15 mouse cellular contexts compared by ENCODE assay signal in genomic region chr3:90589390-90589789, GRCm38 (mm10). TPM values are rescaled to one million over a fixed set of nuclear protein-coding genes. Genes with fewer than 3 reads are reported as not detected.
DNase-seq lines count a peak whose midpoint lies in the region; ATAC-seq and TF ChIP-seq lines count a peak whose summit lies in the region.
"Had no signal": no experiment of that assay in that cellular context is flagged by ENCODE, and none has a peak within 500 bp of the region (broad histone marks: within the 10 kb centered on the region; RNA-seq: fewer than 3 reads in every experiment).

No protein-coding gene starts in this region.

- no peak overlapping the region for H3ac ChIP-seq in C2C12 (ENCODE audit: control insufficient read depth, insufficient read length, low read depth)

- no peaks in the 10 kb centered on the region for H3K79me2 ChIP-seq in C2C12 (ENCODE audit: control insufficient read depth, insufficient read depth)

- no peak overlapping the region for H3K4me3 ChIP-seq in gastrocnemius, adult 2 months
- no peak overlapping the region for H3K4me3 ChIP-seq in C2C12 (ENCODE audit: insufficient read depth, poor library complexity, severe bottlenecking)
- H3K4me3 ChIP-seq in stomach, embryonic 15.5 days (replicated peaks): no peak overlapping the region
- H3K4me3 ChIP-seq in forebrain, embryonic 13.5 days: no peak overlapping the region

- peak; percentile 54 to 61 for ATAC-seq in hematopoietic stem cell, adult 5-6 weeks (replicated peaks in 1 of 2; ENCODE audit: insufficient read depth in 1 of 2, low FRiP score in 2 of 2, low TSS enrichment in 1 of 2, low read depth in 1 of 2, poor library complexity in 2 of 2, severe bottlenecking in 2 of 2)
- ATAC-seq in stomach, embryonic 15.5 days (ENCODE audit: insufficient read depth, low FRiP score, low read depth): no peak
- no peak for ATAC-seq in forebrain, embryonic 13.5 days
- ATAC-seq in monocyte, adult 5-6 weeks (replicated peaks; ENCODE audit: insufficient number of reproducible peaks, low FRiP score, low TSS enrichment, poor library complexity, severe bottlenecking): no peak

- DNase-seq in gastrocnemius, adult 2 months: no peak
- no peak for DNase-seq in gastrocnemius, postnatal 10 days
- no peak for DNase-seq in left cerebral cortex, postnatal 25 days (ENCODE audit: low spot score in 2 of 2)
- DNase-seq: gastrocnemius, postnatal 25 days; heart, postnatal 36 days; left cerebral cortex, postnatal 4 days; lung, postnatal 10 days had no signal

- H3K4me1 ChIP-seq in stomach, embryonic 15.5 days: peaks cover 25% of the 10 kb centered on the region
- no peaks in the 10 kb centered on the region for H3K4me1 ChIP-seq in forebrain, embryonic 13.5 days

- no peak overlapping the region for H3K4me2 ChIP-seq in stomach, embryonic 15.5 days
- H3K4me2 ChIP-seq in forebrain, embryonic 13.5 days: no peak overlapping the region

- H3K27ac ChIP-seq in gastrocnemius, adult 2 months: peak overlapping the region; percentile 53
- peak overlapping the region; percentile 57; the same call in 1 of the 2 replicates for H3K27ac ChIP-seq in stomach, embryonic 15.5 days
- no peak overlapping the region for H3K27ac ChIP-seq in forebrain, embryonic 13.5 days

- no peaks in the 10 kb centered on the region for H3K79me3 ChIP-seq in C2C12 (ENCODE audit: low read depth)

- H3K9me3 ChIP-seq in stomach, embryonic 15.5 days: no peaks in the 10 kb centered on the region
- H3K9me3 ChIP-seq in forebrain, embryonic 13.5 days (replicated peaks): 0 out of 2 replicates have a peak, but pooled peaks cover 4% of the 10 kb centered on the region

- H3K27me3 ChIP-seq in C2C12 (ENCODE audit: control insufficient read depth, insufficient read depth, insufficient read length): no peaks in the 10 kb centered on the region
- H3K27me3 ChIP-seq in stomach, embryonic 15.5 days (replicated peaks): no peaks in the 10 kb centered on the region
- no peaks in the 10 kb centered on the region for H3K27me3 ChIP-seq in forebrain, embryonic 13.5 days

- no peaks in the 10 kb centered on the region for H3K36me3 ChIP-seq in C2C12 (ENCODE audit: control insufficient read depth, insufficient read depth)
- no peaks in the 10 kb centered on the region for H3K36me3 ChIP-seq in stomach, embryonic 15.5 days
- no peaks in the 10 kb centered on the region for H3K36me3 ChIP-seq in forebrain, embryonic 13.5 days (ENCODE audit: poor library complexity, severe bottlenecking)

- no peak overlapping the region for H3K9ac ChIP-seq in stomach, embryonic 15.5 days
- H3K9ac ChIP-seq in forebrain, embryonic 13.5 days: no peak overlapping the region

- 71% methylated on average over 6 of the region's 6 CpGs for WGBS in stomach, embryonic 15.5 days
- 88% methylated on average over 6 of the region's 6 CpGs for WGBS in forebrain, embryonic 13.5 days

- no peak for TF ChIP-seq CTCF in gastrocnemius, adult 2 months (IDR thresholded peaks at IDR 0.05)
- TF ChIP-seq CTCF in C2C12 (IDR thresholded peaks at IDR 0.05; ENCODE audit: control insufficient read depth, insufficient read depth, insufficient read length): no peak

- intact Hi-C loops in gastrocnemius, adult 2 months (cut with DNase I): loop anchor here (5.0 to 10.0 kb wide), 3 partner anchors 47 to 118 kb away; partner anchors contain the start of gene S100a14
- intact Hi-C loops in left cerebral cortex, postnatal 25 days (cut with DNase I): loop anchor here (5.0 kb wide), 2 partner anchors 77 to 118 kb away; partner anchors contain the start of genes S100a1 and S100a13

TF ChIP-seq in C2C12, 6 proteins besides CTCF, POLR2A, EP300 and RAD21:
- TF ChIP-seq MYOD1 (IDR thresholded peaks at IDR 0.05; ENCODE audit: control insufficient read depth, insufficient read length, low read depth) (peak; percentile 85), CEBPB (IDR thresholded peaks at IDR 0.05; ENCODE audit: low read depth) (no peak)

RNA-seq across cellular contexts. Expression of gene S100a2, which starts 0.7 kb away (rescaled TPM):
- total RNA-seq in gastrocnemius, adult 2 months (2021): not detected
- not detected for total RNA-seq in gastrocnemius, postnatal 10 days (2021)
- not detected for polyA plus RNA-seq in C2C12 (2012; fragmentation: generic; extraction: Trizol)
- total RNA-seq in hematopoietic stem cell, adult 5-6 weeks (2017): not detected in 2 replicates
- polyA plus RNA-seq in stomach, embryonic 15.5 days (2015; fragmentation: Nextera tagmentation; extraction: Ambion mirVana): not detected in 2 replicates
- polyA plus RNA-seq in forebrain, embryonic 13.5 days (2015; fragmentation: Nextera tagmentation; extraction: Ambion mirVana): not detected in 2 replicates
- total RNA-seq in monocyte, adult 5-6 weeks (2017): not detected in 3 replicates
- total RNA-seq in left cerebral cortex, postnatal 25 days (2021): not detected
- total RNA-seq: gastrocnemius, postnatal 25 days; heart, postnatal 36 days; left cerebral cortex, postnatal 4 days had no signal
- polyA plus RNA-seq: brain, embryonic 14.5 days; cortical plate, adult 2 months; large intestine, adult 2 months had no signal

RNA-seq across cellular contexts. Expression of gene Gm42674, which starts 12.3 kb away (rescaled TPM):
- total RNA-seq in gastrocnemius, adult 2 months (2021): not detected
- not detected for total RNA-seq in gastrocnemius, postnatal 10 days (2021)
- polyA plus RNA-seq in C2C12 (2012; fragmentation: generic; extraction: Trizol): 1.5 TPM
- not detected in 2 replicates for total RNA-seq in hematopoietic stem cell, adult 5-6 weeks (2017)
- not detected in 2 replicates for polyA plus RNA-seq in stomach, embryonic 15.5 days (2015; fragmentation: Nextera tagmentation; extraction: Ambion mirVana)
- not detected in 2 replicates for polyA plus RNA-seq in forebrain, embryonic 13.5 days (2015; fragmentation: Nextera tagmentation; extraction: Ambion mirVana)
- not detected in 3 replicates for total RNA-seq in monocyte, adult 5-6 weeks (2017)
- not detected for total RNA-seq in left cerebral cortex, postnatal 25 days (2021)
- total RNA-seq: gastrocnemius, postnatal 25 days; heart, postnatal 36 days; left cerebral cortex, postnatal 4 days had no signal
- polyA plus RNA-seq: brain, embryonic 14.5 days; cortical plate, adult 2 months; large intestine, adult 2 months had no signal

RNA-seq across cellular contexts. Expression of gene S100a4, which starts 14.2 kb away (rescaled TPM):
- 10 to 100 TPM in 1 of 2 experiments, 1 to 10 TPM in 1; 9.5 to 17.4 TPM for total RNA-seq in gastrocnemius, adult 2 months (2021)
- 10 to 100 TPM in 1 of 2 experiments, 1 to 10 TPM in 1; 9.6 to 20.1 TPM for total RNA-seq in gastrocnemius, postnatal 10 days (2021)
- 11,980 TPM for polyA plus RNA-seq in C2C12 (2012; fragmentation: generic; extraction: Trizol)
- total RNA-seq in hematopoietic stem cell, adult 5-6 weeks (2017): 29.5 and 78.7 TPM in 2 replicates
- 13.0 and 13.6 TPM in 2 replicates for polyA plus RNA-seq in stomach, embryonic 15.5 days (2015; fragmentation: Nextera tagmentation; extraction: Ambion mirVana)
- polyA plus RNA-seq in forebrain, embryonic 13.5 days (2015; fragmentation: Nextera tagmentation; extraction: Ambion mirVana): 0.40 and 1.6 TPM in 2 replicates
- total RNA-seq in monocyte, adult 5-6 weeks (2017): 562 to 1,115 TPM (median 1,082 TPM) in 3 replicates
- 1 to 10 TPM; 3.6 to 7.5 TPM for total RNA-seq in left cerebral cortex, postnatal 25 days (2021)

RNA-seq across cellular contexts. Expression of gene S100a5, which starts 18.9 kb away (rescaled TPM):
- 1 to 10 TPM in 1 of 2 experiments, not detected in 1; 2.7 TPM for total RNA-seq in gastrocnemius, adult 2 months (2021)
- total RNA-seq in gastrocnemius, postnatal 10 days (2021): not detected
- polyA plus RNA-seq in C2C12 (2012; fragmentation: generic; extraction: Trizol): 0.43 TPM
- total RNA-seq in hematopoietic stem cell, adult 5-6 weeks (2017): not detected in 2 replicates
- polyA plus RNA-seq in stomach, embryonic 15.5 days (2015; fragmentation: Nextera tagmentation; extraction: Ambion mirVana): 4.5 and 6.5 TPM in 2 replicates
- polyA plus RNA-seq in forebrain, embryonic 13.5 days (2015; fragmentation: Nextera tagmentation; extraction: Ambion mirVana): not detected in 2 replicates
- total RNA-seq in monocyte, adult 5-6 weeks (2017): not detected in 3 replicates
- not detected for total RNA-seq in left cerebral cortex, postnatal 25 days (2021)
- total RNA-seq: gastrocnemius, postnatal 25 days; heart, postnatal 36 days; left cerebral cortex, postnatal 4 days had no signal
- polyA plus RNA-seq: brain, embryonic 14.5 days; cortical plate, adult 2 months; large intestine, adult 2 months had no signal

RNA-seq across cellular contexts. Expression of gene S100a6, which starts 23.3 kb away (rescaled TPM):
- 100 to 1,000 TPM in 1 of 2 experiments, 10 to 100 TPM in 1; 52.2 to 123 TPM for total RNA-seq in gastrocnemius, adult 2 months (2021)
- 100 to 1,000 TPM in 1 of 2 experiments, 10 to 100 TPM in 1; 83.2 to 102 TPM for total RNA-seq in gastrocnemius, postnatal 10 days (2021)
- 4,076 TPM for polyA plus RNA-seq in C2C12 (2012; fragmentation: generic; extraction: Trizol)
- total RNA-seq in hematopoietic stem cell, adult 5-6 weeks (2017): 37.1 and 121 TPM in 2 replicates
- 503 and 642 TPM in 2 replicates for polyA plus RNA-seq in stomach, embryonic 15.5 days (2015; fragmentation: Nextera tagmentation; extraction: Ambion mirVana)
- polyA plus RNA-seq in forebrain, embryonic 13.5 days (2015; fragmentation: Nextera tagmentation; extraction: Ambion mirVana): 15.4 and 23.8 TPM in 2 replicates
- total RNA-seq in monocyte, adult 5-6 weeks (2017): 318 to 564 TPM (median 521 TPM) in 3 replicates
- total RNA-seq in left cerebral cortex, postnatal 25 days (2021): 10 to 100 TPM; 24.6 to 31.1 TPM

Comparison
In these comparisons a context has a peak if more than half of its experiments do, and no peak if none do; other contexts are left out.
1. ATAC-seq: peak in hematopoietic stem cell, adult 5-6 weeks (2 of 2); none in stomach, embryonic 15.5 days (single experiment), forebrain, embryonic 13.5 days (single experiment) and monocyte, adult 5-6 weeks (single experiment).